Mouse (Mus musculus): ENCODE data around the gene Selenoh.
"Not testable (repeated sequence)": the region's sequence is repeated elsewhere in the genome, so short reads cannot be mapped to it uniquely, and the experiment has no call there.

The Selenoh gene

GRCm38 (mm10) chr2:84682605-84683183 is 12.1 kb upstream of the Selenoh start:
- POLR2A ChIA-PET: interaction anchor here in 2 of 4 experiments (0.6 to 1.6 kb wide), 6 partner anchors 14 to 121 kb away, joined by 3 to 4 read pairs (median 3); no protein-coding TSS in a partner anchor
- CTCF ChIA-PET: no interaction called here

- ChIA-PET POLR2A (interaction anchor here in 1 of 4 experiments (1.0 to 1.4 kb wide), 4 partner anchors 10 to 36 kb away, joined by 3 to 7 read pairs (median 4); no protein-coding TSS in a partner anchor), CTCF (no interaction called here)
These were observed 8.4 kb upstream of the Selenoh start, which contains the start of gene Tmx2 for GRCm38 (mm10) chr2:84679016-84679415. Tmx2 (minus strand) TSS chr2:84679140.

GRCm38 (mm10) chr2:84677968-84678880 is 7.7 kb upstream of the Selenoh start, which contains the start of the genes Gm28635 and Med19:
Gm28635 (minus strand) TSS chr2:84678041.
Med19 (plus strand) TSS chr2:84678402.
- CTCF ChIA-PET: interaction anchor here in 3 of 4 experiments (0.6 to 1.2 kb wide), 5 partner anchors 18 to 223 kb away, joined by 3 to 4 read pairs (median 3); no protein-coding TSS in a partner anchor
- POLR2A ChIA-PET: interaction anchor here in 3 of 4 experiments (0.5 to 2.6 kb wide), 40 partner anchors 8 to 190 kb away, joined by 3 to 16 read pairs (median 4); partner anchors contain the start of genes Clp1 (in 2 of the 3), Ctnnd1 (in 1 of the 3), Gm19426 (in 1 of the 3) and Selenoh (in 1 of the 3)

GRCm38 (mm10) chr2:84677270-84677967 is 6.8 kb upstream of the Selenoh start:
- CTCF ChIA-PET: interaction anchor here in 3 of 4 experiments (0.5 to 1.2 kb wide), 4 partner anchors 25 to 223 kb away, joined by 3 to 5 read pairs (median 4); no protein-coding TSS in a partner anchor
- POLR2A ChIA-PET: interaction anchor here in 3 of 4 experiments (0.5 to 2.6 kb wide), 33 partner anchors 8 to 191 kb away, joined by 3 to 16 read pairs (median 4); partner anchors contain the start of genes Clp1 (in 2 of the 3), Ctnnd1 (in 2 of the 3), Gm19426 (in 1 of the 3) and Serping1 (in 1 of the 3)

- CTCF ChIA-PET: not testable (repeated sequence)
- POLR2A ChIA-PET: interaction anchor here in 2 of 4 experiments (0.7 to 8.3 kb wide), 10 partner anchors 10 to 212 kb away, joined by 3 to 76 read pairs (median 10); partner anchors contain the start of genes Gm19426 (in 2 of the 2) and Ube2l6 (in 1 of the 2)
These were observed 965 bp upstream of the Selenoh start for GRCm38 (mm10) chr2:84671535-84671934.

GRCm38 (mm10) chr2:84669828-84670568 is 572 bp downstream of the Selenoh start:
- CTCF ChIA-PET: interaction anchor here in 2 of 4 experiments (0.6 to 1.0 kb wide), 5 partner anchors 16 to 349 kb away, joined by 3 read pairs; partner anchors contain the start of gene Ube2l6 (in 1 of the 2)
- POLR2A ChIA-PET: interaction anchor here in 3 of 4 experiments (0.6 to 8.3 kb wide), 76 partner anchors 8 to 875 kb away, joined by 3 to 76 read pairs (median 4); partner anchors contain the start of genes Ctnnd1 (in 2 of the 3), Gm19426 (in 2 of the 3), Gm28635 (in 2 of the 3) and Med19 (in 2 of the 3)

GRCm38 (mm10) chr2:84666081-84666480 is 4.5 kb downstream of the Selenoh start:
- CTCF ChIA-PET: no interaction called here
- POLR2A ChIA-PET: interaction anchor here in 3 of 4 experiments (0.6 to 8.3 kb wide), 34 partner anchors 11 to 209 kb away, joined by 3 to 76 read pairs (median 4); partner anchors contain the start of genes Ctnnd1 (in 2 of the 3), Gm28635 (in 2 of the 3), Clp1 (in 1 of the 3) and Med19 (in 1 of the 3)

- ChIA-PET CTCF (interaction anchor here (0.5 to 2.3 kb wide), 16 partner anchors 12 to 227 kb away, joined by 3 to 11 read pairs (median 4); partner anchors contain the start of gene Ctnnd1 (in 1 of the 4)), POLR2A (interaction anchor here in 2 of 4 experiments (0.7 to 4.4 kb wide), 5 partner anchors 7 to 80 kb away, joined by 3 to 30 read pairs (median 3); partner anchors contain the start of gene Ctnnd1 (in 1 of the 2))
These were observed 7.7 kb downstream of the Selenoh start for GRCm38 (mm10) chr2:84662866-84663265.

- ChIA-PET POLR2A (interaction anchor here in 3 of 4 experiments (0.6 to 2.9 kb wide), 20 partner anchors 9 to 206 kb away, joined by 3 to 21 read pairs (median 5); partner anchors contain the start of genes Ctnnd1 (in 2 of the 3), Selenoh (in 2 of the 3), Gm28635 (in 1 of the 3) and Med19 (in 1 of the 3)), CTCF (interaction anchor here (0.6 to 2.3 kb wide), 26 partner anchors 8 to 210 kb away, joined by 3 to 28 read pairs (median 4); partner anchors contain the start of genes Ctnnd1 (in 1 of the 4), Med19 (in 1 of the 4) and Tfpi (in 1 of the 4))
These were observed 10.3 kb downstream of the Selenoh start for GRCm38 (mm10) chr2:84660253-84660652.

GRCm38 (mm10) chr2:84658806-84659205 is 11.8 kb downstream of the Selenoh start, which contains the start of gene Btbd18:
Btbd18 (plus strand) TSS chr2:84659079.
- ChIA-PET POLR2A (interaction anchor here in 1 of 4 experiments (0.7 to 1.3 kb wide), 3 partner anchors 10 to 471 kb away, joined by 3 read pairs; no protein-coding TSS in a partner anchor), CTCF (no interaction called here)

- ChIA-PET CTCF (interaction anchor here in 3 of 4 experiments (0.6 to 1.4 kb wide), 4 partner anchors 18 to 201 kb away, joined by 3 to 9 read pairs (median 4); no protein-coding TSS in a partner anchor), POLR2A (interaction anchor here in 3 of 4 experiments (0.5 to 5.5 kb wide), 11 partner anchors 9 to 208 kb away, joined by 3 to 30 read pairs (median 3); partner anchors contain the start of gene Selenoh (in 1 of the 3))
These were observed 14.7 kb downstream of the Selenoh start for GRCm38 (mm10) chr2:84655864-84656263.

- CTCF ChIA-PET: interaction anchor here (0.6 to 1.5 kb wide), 11 partner anchors 17 to 198 kb away, joined by 3 to 8 read pairs (median 4); partner anchors contain the start of gene Selenoh (in 1 of the 4)
These were observed 17.2 kb downstream of the Selenoh start for GRCm38 (mm10) chr2:84653354-84653753.

GRCm38 (mm10) chr2:84650464-84651195 is 19.9 kb downstream of the Selenoh start, which contains the start of gene Ctnnd1:
Ctnnd1 (minus strand) TSS chr2:84650765.
- POLR2A ChIA-PET: interaction anchor here (0.5 to 7.7 kb wide), 83 partner anchors 9 to 1006 kb away, joined by 3 to 68 read pairs (median 5); partner anchors contain the start of genes Clp1 (in 1 of the 4), Gm19426 (in 1 of the 4), Gm28635 (in 1 of the 4) and Med19 (in 1 of the 4)
- CTCF ChIA-PET: interaction anchor here (0.5 to 1.8 kb wide), 15 partner anchors 10 to 226 kb away, joined by 3 to 18 read pairs (median 4); no protein-coding TSS in a partner anchor

More at GRCm38 (mm10) chr2:84653354-84653753, 17.2 kb downstream of the Selenoh start:
- POLR2A ChIA-PET: interaction anchor here in 3 of 4 experiments (0.6 to 5.5 kb wide), 10 partner anchors 10 to 202 kb away, joined by 3 to 30 read pairs (median 5); partner anchors contain the start of gene Selenoh (in 1 of the 3)

GRCm38 (mm10) chr2:84649674-84650073 is 20.9 kb downstream of the Selenoh start:
- POLR2A ChIA-PET: interaction anchor here (0.6 to 7.7 kb wide), 53 partner anchors 8 to 230 kb away, joined by 3 to 68 read pairs (median 5); partner anchors contain the start of genes Selenoh (in 2 of the 4), Clp1 (in 1 of the 4), Gm19426 (in 1 of the 4) and Gm28635 (in 1 of the 4)

More at GRCm38 (mm10) chr2:84649674-84650073, 20.9 kb downstream of the Selenoh start:
- CTCF ChIA-PET: interaction anchor here in 2 of 4 experiments (0.7 to 1.5 kb wide), 6 partner anchors 11 to 221 kb away, joined by 3 to 18 read pairs (median 4); no protein-coding TSS in a partner anchor
